Mouse (Mus musculus) kidney, postnatal 25 days (tissue): ENCODE measurements at regions not wholly inside any gene's neighbourhood (a gene's known extent, or its start where the extent isn't known, plus 50 kb on each side); places are given as distances from the start of the nearest gene placed in this dataset.

Source experiments
- DNase-seq, 2 experiments: peaks; one replicate each; pipeline ENCODE4 v3.0.0; 2021; ENCODE audit warnings: mixed read lengths in 2 of 2

DNA sequence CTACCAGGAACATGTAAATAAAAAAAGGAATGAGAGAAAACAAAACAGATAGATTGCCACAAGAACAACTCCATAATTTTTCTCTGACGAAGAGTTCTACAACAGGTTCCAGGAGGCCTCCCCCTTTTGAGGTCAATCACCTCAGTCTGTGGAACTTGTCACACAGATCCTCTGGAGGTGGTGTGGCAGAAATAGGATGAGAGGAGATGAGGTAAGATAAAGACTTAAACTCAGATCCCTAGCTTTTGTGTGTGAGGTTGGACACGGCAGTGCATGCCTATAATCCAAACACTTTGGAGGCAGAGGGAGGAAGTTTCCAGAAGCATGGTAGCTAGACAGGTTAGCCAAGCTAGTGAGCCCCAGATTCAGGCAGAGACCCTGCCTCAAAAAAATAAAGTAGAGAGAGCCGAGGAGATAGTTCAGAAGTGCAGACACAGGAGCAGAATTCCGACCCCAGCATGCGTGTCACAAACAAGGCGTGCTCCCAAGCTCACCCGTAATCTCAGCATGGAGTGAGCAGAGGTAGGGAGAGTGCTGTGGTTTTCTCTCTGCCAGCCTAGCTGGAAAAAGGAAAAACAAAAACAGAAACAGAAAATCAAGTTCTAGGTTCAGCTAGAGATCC is 115.3 kb upstream of the Cpm start:
- DNase-seq, result no peak

- DNase-seq, result no peak
These were observed 116.7 kb upstream of the Cpm start for GRCm38 (mm10) chr10:117512424-117513257.

GRCm38 (mm10) chr10:117511483-117512406 is 117.6 kb upstream of the Cpm start:
- no peak for DNase-seq

DNA sequence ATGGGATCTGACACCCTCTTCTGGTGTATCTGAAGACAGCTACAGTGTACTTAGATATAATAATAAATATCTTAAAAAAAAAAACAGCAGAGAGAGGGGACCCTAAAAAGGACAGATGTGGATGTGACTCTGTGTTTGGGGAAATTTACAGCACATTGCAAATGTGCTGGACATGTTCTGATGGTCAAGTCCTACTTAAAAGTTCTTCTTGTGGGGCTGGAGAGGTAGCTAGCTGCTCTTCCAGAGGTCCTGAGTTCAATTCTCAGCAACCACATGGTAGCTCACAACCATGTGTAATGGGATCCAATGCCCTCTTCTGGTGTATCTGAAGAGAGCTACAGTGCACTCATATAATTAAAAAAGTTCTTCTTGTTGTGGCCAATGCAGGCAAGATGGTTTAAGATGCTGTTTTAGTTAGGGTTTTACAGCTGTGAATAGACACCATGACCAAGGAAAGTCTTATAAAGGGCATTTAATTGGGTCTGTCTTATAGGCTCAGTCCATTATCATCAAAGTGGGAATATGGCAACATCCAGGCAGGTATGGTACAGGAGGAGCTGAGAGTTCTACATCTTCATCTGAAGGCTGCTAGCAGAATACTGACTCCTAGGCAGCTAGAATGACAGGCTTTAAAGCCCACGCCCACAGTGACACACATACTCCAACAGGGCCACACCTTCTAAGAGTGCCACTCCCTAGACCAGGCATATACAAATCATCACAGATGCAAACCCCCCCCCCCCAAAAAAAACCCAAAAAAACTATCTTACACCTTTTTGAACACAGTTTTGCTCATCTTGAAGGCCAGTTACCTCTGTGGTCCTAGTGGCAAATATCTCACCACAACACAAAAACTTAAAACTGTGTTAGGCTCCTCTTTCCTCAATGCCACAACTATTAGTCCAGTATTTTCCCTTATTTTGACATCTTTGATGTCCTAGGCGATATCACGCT is 118.5 kb upstream of the Cpm start:
- DNase-seq, result no peak

- no peak for DNase-seq
These were observed 119.1 kb upstream of the Cpm start for GRCm38 (mm10) chr10:117510224-117510486.

DNA sequence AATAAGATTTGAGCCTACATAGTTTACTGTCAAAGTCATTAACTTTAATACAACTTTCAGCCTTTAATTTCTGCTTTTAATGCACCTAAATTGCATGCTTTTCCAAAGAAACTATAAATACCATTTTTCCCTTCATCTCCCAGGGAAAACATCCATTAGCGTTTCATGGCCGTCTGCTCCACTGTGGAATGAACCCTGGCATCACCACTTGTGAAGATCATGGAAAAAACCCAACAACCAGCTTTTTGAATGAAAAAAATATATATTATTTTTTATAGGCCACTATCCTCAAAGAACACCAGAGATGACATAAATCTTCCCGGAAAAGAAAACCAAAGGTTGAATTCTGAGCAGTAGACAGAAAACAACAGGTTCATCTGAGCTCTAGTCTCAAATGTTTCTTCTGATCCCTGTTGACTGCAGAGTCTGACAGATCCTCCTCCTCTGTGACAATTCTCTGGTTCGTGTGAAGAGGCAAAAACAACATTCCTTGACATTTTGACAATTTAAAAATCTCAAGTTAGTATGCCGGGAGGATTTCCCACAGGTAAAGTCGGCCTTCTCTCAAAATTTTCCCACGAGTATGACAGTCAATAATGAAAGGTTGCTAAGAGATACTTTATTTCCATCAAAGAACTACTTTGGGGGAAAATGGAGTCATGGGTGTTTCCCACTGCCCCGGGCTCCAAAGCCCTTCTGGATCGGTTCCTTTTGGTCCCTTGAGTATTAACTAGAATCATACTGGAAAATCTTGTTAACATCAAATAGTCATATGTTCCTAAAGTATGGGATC is 119.7 kb upstream of the Cpm start:
- no peak for DNase-seq

DNA sequence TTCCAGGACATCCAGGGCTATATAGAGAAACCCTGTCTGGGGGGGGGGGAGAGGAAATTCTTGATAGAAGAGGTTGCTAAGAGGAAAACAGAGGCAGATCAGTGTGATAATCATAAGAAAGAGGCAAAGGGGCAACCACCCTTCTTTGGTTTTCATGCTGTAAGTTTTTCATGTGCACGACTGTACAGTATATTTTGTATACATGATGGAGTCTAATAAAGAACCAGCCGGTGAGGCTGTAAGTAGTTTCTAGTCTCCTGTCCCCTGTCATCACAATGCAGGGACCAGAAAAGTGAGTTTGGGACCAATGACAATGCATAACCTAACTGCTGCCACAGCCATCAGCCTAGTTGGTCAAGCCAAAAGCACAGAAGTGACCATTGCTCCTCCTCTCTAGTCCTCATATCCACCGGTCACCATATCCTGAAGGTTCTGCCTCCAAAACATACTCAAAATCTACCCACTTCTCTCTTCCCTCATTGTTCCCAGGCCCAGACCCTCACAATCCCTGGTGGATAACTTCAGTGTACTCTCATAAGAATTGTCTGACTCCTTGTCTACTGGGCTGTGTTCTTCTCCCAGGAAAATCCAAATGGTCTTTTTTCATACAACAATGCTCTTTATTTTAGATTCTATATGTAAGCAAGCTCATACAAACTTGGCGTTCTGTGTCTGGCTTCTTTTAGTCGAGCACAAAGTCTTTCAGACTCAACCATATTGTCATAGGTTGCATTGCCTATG is 122.9 kb upstream of the Cpm start:
- DNase-seq, result no peak

DNA sequence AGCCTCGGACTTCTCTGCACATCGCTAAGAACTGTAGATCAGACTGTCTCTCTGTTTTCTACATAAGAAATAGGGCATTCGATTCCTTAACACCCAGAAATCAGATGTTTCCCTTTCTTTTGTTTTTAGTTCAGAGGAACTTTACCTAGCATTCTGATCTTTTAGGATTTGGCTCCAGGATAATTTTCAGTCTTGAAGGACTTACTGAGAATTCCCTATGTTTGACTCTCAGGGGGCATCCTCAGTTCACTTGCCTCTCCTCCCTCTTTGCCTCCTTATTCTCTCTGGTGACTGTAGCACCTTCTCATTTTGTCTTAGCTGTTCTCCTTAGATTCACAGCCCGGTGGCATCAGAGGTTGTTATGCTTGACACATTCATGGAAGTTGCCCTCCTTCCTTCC is 123.8 kb upstream of the Cpm start:
- no peak for DNase-seq

DNA sequence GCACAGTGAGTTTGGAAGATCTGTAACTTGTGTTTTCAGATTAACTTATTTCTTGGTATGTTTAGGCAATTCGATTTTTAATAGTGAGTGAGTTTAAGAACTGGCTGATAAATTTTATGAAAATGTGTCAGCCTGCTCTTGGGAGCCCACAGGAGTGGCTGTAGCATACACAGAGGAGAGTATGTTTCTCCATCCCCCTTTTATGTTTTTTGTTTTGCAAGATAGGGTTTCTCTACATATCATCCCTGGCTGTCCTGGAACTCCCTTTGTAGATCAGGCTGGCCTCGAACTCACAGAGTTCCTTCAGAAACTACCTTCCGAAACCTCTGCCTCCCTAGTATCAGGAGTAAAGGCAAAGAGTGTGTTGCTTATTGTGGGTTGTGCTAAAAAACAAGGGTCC is 124.2 kb upstream of the Cpm start:
- no peak for DNase-seq

- no peak for DNase-seq
These were observed 124.6 kb upstream of the Cpsf6 start for GRCm38 (mm10) chr10:117504267-117504902.

DNA sequence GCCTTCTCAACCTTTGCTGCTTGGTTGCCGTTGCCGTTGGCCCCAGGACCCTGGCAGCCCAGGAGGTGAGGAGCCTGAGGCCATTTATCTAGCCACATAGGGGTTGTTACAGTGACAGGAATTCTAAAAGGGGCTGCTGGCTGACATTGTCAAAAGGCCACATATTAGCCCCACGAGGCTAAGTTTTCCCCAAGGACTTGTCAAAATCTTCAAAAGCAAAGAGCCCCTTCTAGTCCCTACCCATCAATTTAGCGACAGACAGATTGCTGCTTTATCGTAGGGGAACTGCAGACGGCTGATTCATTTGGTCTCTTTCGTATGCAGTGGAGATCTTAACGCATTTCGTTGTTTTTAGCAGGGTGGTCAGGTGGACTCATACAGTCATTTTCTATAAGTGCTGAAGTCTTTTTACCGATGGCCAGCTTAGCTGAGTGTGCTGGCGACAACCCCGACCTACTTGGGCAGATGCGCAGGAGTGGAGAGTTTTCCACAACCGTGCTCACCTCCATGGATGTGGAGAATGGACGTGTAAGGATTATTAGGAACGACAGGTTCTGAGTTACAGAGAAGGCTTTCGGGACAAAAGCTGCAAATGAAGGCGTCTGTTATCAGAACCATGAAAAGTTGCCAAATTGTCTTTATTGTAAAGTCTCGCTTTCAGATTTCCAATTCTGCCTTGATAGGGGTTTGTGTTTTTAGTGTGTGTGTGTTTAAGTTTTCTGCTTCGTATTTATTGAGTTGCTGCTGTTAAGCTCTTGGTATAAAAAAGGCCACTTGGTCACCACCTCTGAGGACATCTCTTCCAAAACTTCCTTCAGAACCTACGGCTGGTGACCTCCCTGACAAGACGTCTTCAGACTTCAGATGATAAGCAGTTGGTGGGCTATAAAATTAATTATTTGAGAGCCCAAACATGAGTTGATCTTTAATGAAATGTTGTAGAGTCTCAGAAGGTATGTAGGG is 123.7 kb upstream of the Cpsf6 start:
- no peak for DNase-seq

GRCm38 (mm10) chr10:117502731-117503130 is 122.9 kb upstream of the Cpsf6 start:
- no peak for DNase-seq

DNA sequence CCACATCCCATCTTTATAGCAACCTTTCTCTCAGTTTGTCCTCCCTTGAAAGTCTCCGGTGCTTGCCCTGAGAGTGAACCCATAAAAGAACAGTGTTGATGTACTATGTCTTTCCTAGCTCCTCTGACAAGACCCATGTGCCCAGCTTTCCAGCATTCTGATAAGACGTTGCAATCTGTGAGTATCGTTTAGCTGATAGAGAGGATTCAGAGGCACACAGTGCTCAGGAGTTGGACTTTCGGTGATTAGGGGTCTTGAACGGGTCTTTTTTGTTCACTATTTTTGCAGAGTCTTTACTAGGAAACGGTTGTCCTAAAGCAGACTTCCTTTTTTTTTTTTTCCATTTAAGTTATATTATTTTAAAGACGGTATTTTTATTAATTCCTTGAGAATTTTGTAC is 122.3 kb upstream of the Cpsf6 start:
- DNase-seq, result no peak

- DNase-seq, result no peak
These were observed 121.6 kb upstream of the Cpsf6 start for GRCm38 (mm10) chr10:117501426-117501825.

DNA sequence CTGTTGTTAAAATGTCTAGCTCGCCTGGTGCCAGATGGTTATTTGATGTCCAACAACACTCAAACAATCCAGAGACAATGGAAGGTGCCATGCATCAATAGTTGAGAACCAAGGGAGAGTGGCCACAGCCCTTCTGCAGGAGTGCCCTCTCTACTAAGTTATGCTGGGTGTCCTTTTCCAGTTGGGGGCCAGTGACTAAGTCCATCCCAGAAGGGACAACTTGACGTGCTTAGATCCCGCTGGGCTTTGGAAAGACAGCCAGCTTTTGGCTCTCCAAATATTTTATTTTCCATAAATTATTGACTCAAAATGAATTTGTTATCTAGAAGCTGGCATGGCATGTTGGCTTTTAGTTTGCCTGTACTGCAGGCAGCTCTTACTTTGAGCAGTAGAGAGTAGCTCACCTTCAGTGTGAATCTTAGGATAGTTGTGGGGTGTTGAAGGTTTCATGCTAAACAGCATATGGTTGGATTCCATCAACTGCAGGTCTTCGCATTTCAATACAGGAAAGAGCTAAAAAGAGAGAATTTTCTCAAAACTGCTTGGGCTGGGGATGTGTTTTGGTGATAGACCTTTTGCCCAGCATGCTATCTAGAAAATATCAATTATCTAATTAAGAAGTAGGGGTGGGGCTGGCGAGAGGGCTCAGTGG is 120.8 kb upstream of the Cpsf6 start:
- DNase-seq, result no peak

GRCm38 (mm10) chr10:117499864-117500453 is 120.1 kb upstream of the Cpsf6 start:
- no peak for DNase-seq

DNA sequence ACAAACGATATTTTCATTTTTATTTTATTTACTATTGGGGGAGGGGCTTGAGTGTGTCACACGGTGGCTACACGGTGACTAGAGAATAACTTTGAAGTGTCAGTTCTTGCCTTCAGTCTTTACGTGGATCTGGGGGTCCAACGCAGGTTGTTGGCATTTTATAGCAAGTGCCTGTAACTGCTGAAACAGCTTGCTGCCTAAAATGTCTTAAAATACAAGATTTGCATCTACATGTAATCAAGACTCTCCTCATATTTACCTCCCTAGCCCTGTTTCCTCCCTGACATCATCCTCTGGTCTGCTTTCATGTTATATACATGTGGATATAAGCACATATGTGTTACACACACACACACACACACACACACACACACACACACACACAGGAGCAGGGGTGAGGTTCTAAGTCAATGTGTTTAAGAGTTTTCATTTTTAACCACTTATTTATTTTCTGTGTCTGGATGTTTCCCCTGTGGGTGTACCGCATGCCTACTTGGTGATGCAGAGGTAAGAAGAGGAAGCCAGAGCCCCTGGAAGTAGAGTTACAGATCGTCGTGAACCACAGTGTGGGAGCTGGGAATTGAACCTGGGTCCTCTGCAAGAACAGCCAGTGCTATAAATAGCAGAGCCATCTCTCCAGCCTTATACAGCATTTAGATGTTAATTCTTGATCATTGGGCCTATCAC is 119.5 kb upstream of the Cpsf6 start:
- DNase-seq, result no peak

DNA sequence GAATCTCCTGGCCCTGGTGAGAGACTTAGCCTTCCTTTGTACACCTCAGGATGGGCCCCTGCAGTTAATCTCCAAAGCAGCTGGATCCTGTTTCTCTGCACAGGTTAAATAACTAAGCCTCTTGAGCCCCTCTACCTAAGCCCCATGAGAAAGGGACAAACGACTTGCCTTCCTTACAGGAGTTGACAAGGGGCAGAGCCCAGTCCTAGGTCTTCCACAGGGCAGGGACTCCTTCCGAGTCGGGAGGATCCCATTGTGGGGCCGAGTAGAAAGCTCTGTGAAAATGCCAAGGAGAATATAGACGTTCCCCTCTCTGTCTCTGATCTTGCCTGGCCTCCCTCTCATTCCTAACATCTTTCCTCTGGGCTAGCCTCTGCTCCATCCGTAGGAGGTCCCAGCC is 118.7 kb upstream of the Cpsf6 start:
- no peak for DNase-seq
